Mouse (Mus musculus) erythroblast, embryonic 14.5 days (primary cell): ENCODE data around the gene Gngt2. TPM values are rescaled to one million over a fixed set of nuclear protein-coding genes. Genes with fewer than 3 reads are reported as not detected.

Experiments
- H3K27me3 ChIP-seq: 2 replicates; pipeline ENCODE4 v1.6.1; 2012; ENCODE audit warnings: inconsistent platforms; ENCODE audit not compliant: control insufficient read depth
- H3K36me3 ChIP-seq: 2 replicates; pipeline ENCODE4 v1.6.1; 2012; ENCODE audit warnings: mild to moderate bottlenecking, inconsistent platforms; ENCODE audit not compliant: control insufficient read depth
- H3K4me1 ChIP-seq: 2 replicates; pipeline ENCODE4 v1.6.1; 2012; ENCODE audit warnings: inconsistent platforms; ENCODE audit not compliant: control insufficient read depth
- H3K4me3 ChIP-seq: replicated peaks from 2 replicates; pipeline ENCODE3; 2012; ENCODE audit warnings: moderate library complexity, mild to moderate bottlenecking, inconsistent platforms
- H3K9me3 ChIP-seq: 2 replicates; pipeline ENCODE4 v1.6.1; 2012; ENCODE audit warnings: low read length, inconsistent platforms, mixed read lengths; ENCODE audit not compliant: control insufficient read depth
- GATA1 ChIP-seq: IDR thresholded peaks from 2 replicates; pipeline ENCODE4 v1.6.1; 2012; ENCODE audit warnings: low read length, inconsistent platforms, mixed read lengths
- TAL1 ChIP-seq: IDR thresholded peaks from 3 replicates; pipeline ENCODE4 v1.6.1; 2012; ENCODE audit warnings: low read length, inconsistent platforms, mixed read lengths
- polyA plus RNA-seq: library from polyadenylated mRNA; stranded (reverse); fragments of >175 nt; gene quantifications from 2 replicates; pipeline ENCODE4 v1.2.3, GENCODE M21; 2012

Gene Gngt2
- polyA plus RNA-seq, 1 experiment: 0.18 TPM

- peaks cover 32% of the 10 kb centered on the region for H3K27me3 ChIP-seq
- H3K9me3 ChIP-seq: peaks cover 3% of the 10 kb centered on the region; the same call in 1 of the 2 replicates
- peaks cover 87% of the 10 kb centered on the region for H3K4me1 ChIP-seq
- peaks cover 19% of the 10 kb centered on the region for H3K36me3 ChIP-seq
- no peak for TF ChIP-seq GATA1
- H3K4me3 ChIP-seq: peak within 1 kb of the TSS; percentile 100
Observed at GRCm38 (mm10) chr11:95824071-95824876, 12.7 kb upstream of the Gngt2 start, which contains the start of gene Phospho1. Gene Phospho1 (plus strand): TSS chr11:95824499.

GRCm38 (mm10) chr11:95824877-95825243, 12.2 kb upstream of the Gngt2 start:
- H3K27me3 ChIP-seq: peaks cover 38% of the 10 kb centered on the region
- peaks cover 89% of the 10 kb centered on the region for H3K4me1 ChIP-seq
- H3K4me3 ChIP-seq: peak overlapping the region; percentile 100
- TF ChIP-seq TAL1 (no peak), GATA1 (no peak)
- H3K36me3 ChIP-seq: peaks cover 25% of the 10 kb centered on the region
- peaks cover 8% of the 10 kb centered on the region for H3K9me3 ChIP-seq

DNA sequence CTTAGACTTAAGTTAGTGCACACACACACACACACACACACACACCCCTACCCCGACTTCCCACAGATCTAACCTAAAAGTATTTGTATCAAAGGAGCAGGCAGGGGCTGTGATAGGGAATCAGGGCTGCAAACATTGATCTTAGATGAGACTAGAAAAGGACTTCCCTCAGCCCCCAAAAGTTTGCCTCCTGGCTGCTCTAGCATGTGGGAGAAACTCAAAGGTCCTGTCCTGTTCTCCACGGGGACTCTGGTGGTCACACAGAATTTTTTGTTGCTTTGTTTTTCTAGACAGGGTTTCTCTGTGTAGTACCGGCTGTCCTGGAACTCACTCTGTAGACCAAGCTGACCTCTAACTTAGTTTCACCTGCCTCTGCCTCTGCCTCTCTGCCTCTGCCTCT, 11.4 kb upstream of the Gngt2 start:
- Histone ChIP-seq H3K36me3 (peaks cover 32% of the 10 kb centered on the region), H3K27me3 (peaks cover 46% of the 10 kb centered on the region), H3K4me3 (peak overlapping the region; percentile 100), H3K4me1 (peaks cover 90% of the 10 kb centered on the region), H3K9me3 (peaks cover 16% of the 10 kb centered on the region)
- no peak for TF ChIP-seq TAL1
- TF ChIP-seq GATA1: no peak

- Histone ChIP-seq H3K36me3 (peaks cover 42% of the 10 kb centered on the region), H3K4me1 (peaks cover 90% of the 10 kb centered on the region), H3K4me3 (peak overlapping the region; percentile 61), H3K27me3 (peaks cover 55% of the 10 kb centered on the region), H3K9me3 (peaks cover 25% of the 10 kb centered on the region)
- TF ChIP-seq TAL1: no peak
- TF ChIP-seq GATA1: no peak
Observed at GRCm38 (mm10) chr11:95826317-95827167, 10.5 kb upstream of the Gngt2 start.

GRCm38 (mm10) chr11:95827168-95827447, 9.9 kb upstream of the Gngt2 start:
- H3K4me3 ChIP-seq: peak overlapping the region; percentile 61
- peaks cover 45% of the 10 kb centered on the region for H3K36me3 ChIP-seq
- H3K27me3 ChIP-seq: peaks cover 60% of the 10 kb centered on the region
- H3K9me3 ChIP-seq: peaks cover 26% of the 10 kb centered on the region
- TF ChIP-seq TAL1 (no peak), GATA1 (no peak)
- peaks cover 88% of the 10 kb centered on the region for H3K4me1 ChIP-seq

- peaks cover 50% of the 10 kb centered on the region for H3K36me3 ChIP-seq
- peaks cover 65% of the 10 kb centered on the region for H3K27me3 ChIP-seq
- TF ChIP-seq GATA1 (no peak), TAL1 (no peak)
- peaks cover 26% of the 10 kb centered on the region for H3K9me3 ChIP-seq
- peaks cover 91% of the 10 kb centered on the region for H3K4me1 ChIP-seq
- peak overlapping the region; percentile 61 for H3K4me3 ChIP-seq
Observed at GRCm38 (mm10) chr11:95827464-95828085, 9.4 kb upstream of the Gngt2 start.

GRCm38 (mm10) chr11:95828181-95828964, 8.6 kb upstream of the Gngt2 start:
- TF ChIP-seq TAL1: no peak
- no peak for TF ChIP-seq GATA1
- Histone ChIP-seq H3K9me3 (peaks cover 26% of the 10 kb centered on the region), H3K36me3 (peaks cover 57% of the 10 kb centered on the region), H3K4me3 (peak overlapping the region; percentile 61), H3K27me3 (peaks cover 73% of the 10 kb centered on the region), H3K4me1 (peaks cover 86% of the 10 kb centered on the region)

DNA sequence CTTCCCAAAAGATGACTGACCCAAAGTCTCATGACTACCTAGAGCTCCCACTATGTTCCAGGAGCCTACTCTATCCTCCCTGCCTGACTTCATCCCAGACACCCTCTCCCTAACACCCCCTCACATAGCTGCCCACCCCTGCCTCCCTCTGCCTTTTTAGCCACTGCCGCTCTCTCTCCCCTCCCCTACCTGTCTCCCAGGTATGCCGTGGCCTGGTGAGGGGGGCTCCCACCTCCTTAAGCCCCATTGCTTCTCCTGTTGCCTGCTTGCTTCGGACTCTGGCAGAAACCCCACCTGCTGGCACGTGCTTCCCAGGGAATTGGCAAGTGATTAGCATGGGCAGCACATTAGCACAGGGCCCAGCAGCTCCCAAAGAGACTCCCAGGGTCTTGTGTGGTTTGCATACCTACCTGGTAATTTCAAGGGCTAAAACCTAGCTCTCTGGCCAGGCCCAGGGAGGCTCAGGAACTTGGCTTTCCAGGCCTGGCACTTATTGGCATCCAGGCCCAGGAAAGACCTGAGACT, 7.4 kb upstream of the Gngt2 start:
- Histone ChIP-seq H3K9me3 (peaks cover 26% of the 10 kb centered on the region), H3K4me3 (no peak overlapping the region), H3K36me3 (peaks cover 57% of the 10 kb centered on the region), H3K27me3 (peaks cover 84% of the 10 kb centered on the region), H3K4me1 (peaks cover 88% of the 10 kb centered on the region)
- TF ChIP-seq GATA1 (no peak), TAL1 (no peak)
